Mouse (Mus musculus): ENCODE results near the gene Meis1. TPM values are rescaled to one million over a fixed set of nuclear protein-coding genes. Genes with fewer than 3 reads are reported as not detected.

Gene Meis1
- polyA plus RNA-seq (2015; fragmentation: Nextera tagmentation; extraction: Ambion mirVana), result 28.6 and 46.9 TPM in 2 replicates

DNA sequence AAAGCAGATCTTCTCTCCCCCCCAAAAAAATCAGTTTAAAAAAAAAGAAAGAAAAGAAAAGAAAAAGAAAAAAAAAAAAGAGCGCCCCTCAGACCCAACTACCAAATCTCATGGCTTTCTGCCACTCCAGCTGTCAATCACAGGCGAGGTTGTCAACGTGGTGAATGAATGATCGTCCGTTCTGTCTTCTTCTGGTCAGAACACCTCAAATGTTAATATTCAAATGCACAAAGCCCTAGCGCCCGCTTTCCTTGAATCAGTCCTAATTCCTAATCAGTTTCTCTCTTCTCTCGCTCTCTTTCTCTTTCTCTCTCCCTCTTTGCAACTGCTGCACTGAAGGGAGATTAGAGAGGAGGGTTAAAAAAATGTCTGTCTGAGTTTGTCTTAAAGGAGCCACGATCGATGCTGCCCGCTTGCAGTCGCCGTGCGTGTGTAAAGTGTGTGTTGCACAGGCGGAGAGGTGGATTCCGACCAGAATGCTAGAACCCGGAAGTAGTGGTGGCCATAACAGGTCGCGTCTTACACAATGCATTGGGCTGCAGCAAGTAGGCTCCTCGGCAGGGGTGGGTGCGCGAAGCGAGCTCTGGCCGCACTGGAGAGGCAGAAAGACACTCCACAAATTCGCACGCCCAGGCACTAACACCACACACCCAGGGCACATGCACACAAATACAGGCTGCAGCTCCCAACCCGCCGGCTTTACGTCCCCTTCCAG is at the start of gene Meis1:
TSS of gene Meis1 (minus strand) at position 497 of the 715 bp plus-strand sequence.
- WGBS, result under 1% methylated on average over 29 of the region's 29 CpGs

DNA sequence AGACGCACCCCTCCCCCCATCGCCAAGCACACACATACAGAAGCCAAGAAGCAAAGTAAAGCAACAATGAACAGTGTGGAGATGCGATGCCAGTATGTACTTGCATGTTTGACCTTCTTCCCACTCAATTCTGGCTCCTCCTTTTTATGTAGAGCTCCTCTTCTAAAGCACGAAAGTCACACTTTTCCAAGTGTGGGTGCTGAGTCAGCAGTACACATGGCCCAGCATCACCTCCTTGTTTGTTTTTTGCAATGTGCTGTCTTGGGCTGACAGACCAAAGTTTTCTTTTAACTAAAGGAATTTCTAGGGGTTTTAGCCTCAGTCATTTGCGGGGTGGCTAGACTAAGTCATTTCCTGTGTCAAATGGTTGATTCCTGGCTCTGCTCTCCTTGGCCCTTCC is 48.5 kb upstream of the Meis1 start:
- no peak for ATAC-seq

More for the DNA sequence above, at the start of gene Meis1:
- Histone ChIP-seq H3K9me3 (replicated peaks) (no peaks in the 10 kb centered on the region), H3K4me2 (peak within 1 kb of the TSS; percentile 85), H3K27me3 (peaks cover 49% of the 10 kb centered on the region), H3K9ac (peak within 1 kb of the TSS; percentile 89), H3K4me3 (peak within 1 kb of the TSS; percentile 61), H3K4me1 (peaks cover 45% of the 10 kb centered on the region), H3K27ac (peak within 1 kb of the TSS; percentile 97), H3K36me3 (ENCODE audit: poor library complexity, severe bottlenecking) (no peaks in the 10 kb centered on the region)
- ATAC-seq, result peak; percentile 88

DNA sequence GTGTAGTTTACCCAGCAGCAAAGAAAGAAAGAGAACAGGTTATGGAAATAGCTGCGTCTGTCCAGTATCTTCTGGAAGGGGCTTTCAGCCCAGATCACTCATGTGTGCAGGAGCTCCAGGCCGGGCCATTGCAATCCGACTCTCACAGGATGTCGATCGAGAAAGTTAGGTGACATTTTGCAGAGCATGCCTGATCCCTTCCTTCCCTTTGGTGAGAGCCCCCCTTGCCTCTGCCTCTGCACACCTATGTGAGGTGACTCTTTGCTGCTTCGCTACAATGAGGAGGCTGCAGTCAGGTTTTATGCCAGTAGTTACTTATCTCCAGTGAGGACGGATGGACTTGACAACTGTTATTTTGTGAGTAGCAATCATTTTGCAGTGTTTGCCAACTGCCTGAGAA is 30.5 kb upstream of the Meis1 start:
- 80% methylated on average over 7 of the region's 7 CpGs for WGBS

More for the DNA sequence above, 48.5 kb upstream of the Meis1 start:
- Histone ChIP-seq H3K9ac (no peak overlapping the region), H3K4me1 (no peaks in the 10 kb centered on the region), H3K4me2 (no peak overlapping the region), H3K27ac (no peak overlapping the region), H3K9me3 (replicated peaks) (no peaks in the 10 kb centered on the region), H3K4me3 (no peak overlapping the region), H3K36me3 (ENCODE audit: poor library complexity, severe bottlenecking) (no peaks in the 10 kb centered on the region), H3K27me3 (no peaks in the 10 kb centered on the region)
- 92% methylated on average over 5 of the region's 5 CpGs for WGBS

DNA sequence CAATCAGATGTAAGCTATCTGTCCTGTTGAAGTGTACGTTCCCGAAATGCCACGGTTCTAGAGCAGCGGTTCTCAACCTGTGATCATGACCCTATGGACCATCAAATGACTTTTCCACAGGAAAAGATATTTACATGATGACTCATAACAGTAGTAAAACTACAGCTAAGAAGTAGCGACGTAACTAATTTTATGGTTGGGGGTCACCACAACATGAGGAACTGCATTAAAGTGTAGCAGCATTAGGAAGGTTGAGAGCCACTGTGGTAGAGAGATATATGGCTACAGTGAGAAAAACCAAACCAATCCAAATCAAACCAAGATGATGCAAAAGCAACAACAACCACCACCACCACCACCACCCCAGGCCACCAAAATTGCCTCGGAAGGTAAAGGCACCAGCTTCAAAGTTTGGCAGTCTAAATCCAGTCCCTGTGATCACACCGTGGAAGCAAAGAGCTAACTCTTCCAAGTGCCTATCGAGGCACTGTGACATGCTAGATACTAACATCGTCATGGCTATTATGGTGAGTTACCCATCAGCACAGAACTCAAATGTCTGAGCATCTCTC is 17.9 kb upstream of the Meis1 start:
- Histone ChIP-seq H3K9ac (no peak overlapping the region), H3K4me1 (no peaks in the 10 kb centered on the region), H3K36me3 (ENCODE audit: poor library complexity, severe bottlenecking) (no peaks in the 10 kb centered on the region), H3K4me3 (no peak overlapping the region), H3K27me3 (no peaks in the 10 kb centered on the region), H3K4me2 (no peak overlapping the region), H3K27ac (no peak overlapping the region), H3K9me3 (replicated peaks) (no peaks in the 10 kb centered on the region)
- ATAC-seq, result no peak
- WGBS, result 97% methylated on average over 10 of the region's 10 CpGs

More for the DNA sequence above, 30.5 kb upstream of the Meis1 start:
- no peaks in the 10 kb centered on the region for H3K4me1 ChIP-seq
- H3K9me3 ChIP-seq (replicated peaks), result no peaks in the 10 kb centered on the region
- H3K36me3 ChIP-seq (ENCODE audit: poor library complexity, severe bottlenecking), result no peaks in the 10 kb centered on the region
- no peak overlapping the region for H3K9ac ChIP-seq
- H3K27me3 ChIP-seq, result 0 out of 2 replicates have a peak, but pooled peaks cover 2% of the 10 kb centered on the region
- ATAC-seq, result no peak
- H3K27ac ChIP-seq, result no peak overlapping the region
- H3K4me3 ChIP-seq, result no peak overlapping the region
- H3K4me2 ChIP-seq, result no peak overlapping the region

DNA sequence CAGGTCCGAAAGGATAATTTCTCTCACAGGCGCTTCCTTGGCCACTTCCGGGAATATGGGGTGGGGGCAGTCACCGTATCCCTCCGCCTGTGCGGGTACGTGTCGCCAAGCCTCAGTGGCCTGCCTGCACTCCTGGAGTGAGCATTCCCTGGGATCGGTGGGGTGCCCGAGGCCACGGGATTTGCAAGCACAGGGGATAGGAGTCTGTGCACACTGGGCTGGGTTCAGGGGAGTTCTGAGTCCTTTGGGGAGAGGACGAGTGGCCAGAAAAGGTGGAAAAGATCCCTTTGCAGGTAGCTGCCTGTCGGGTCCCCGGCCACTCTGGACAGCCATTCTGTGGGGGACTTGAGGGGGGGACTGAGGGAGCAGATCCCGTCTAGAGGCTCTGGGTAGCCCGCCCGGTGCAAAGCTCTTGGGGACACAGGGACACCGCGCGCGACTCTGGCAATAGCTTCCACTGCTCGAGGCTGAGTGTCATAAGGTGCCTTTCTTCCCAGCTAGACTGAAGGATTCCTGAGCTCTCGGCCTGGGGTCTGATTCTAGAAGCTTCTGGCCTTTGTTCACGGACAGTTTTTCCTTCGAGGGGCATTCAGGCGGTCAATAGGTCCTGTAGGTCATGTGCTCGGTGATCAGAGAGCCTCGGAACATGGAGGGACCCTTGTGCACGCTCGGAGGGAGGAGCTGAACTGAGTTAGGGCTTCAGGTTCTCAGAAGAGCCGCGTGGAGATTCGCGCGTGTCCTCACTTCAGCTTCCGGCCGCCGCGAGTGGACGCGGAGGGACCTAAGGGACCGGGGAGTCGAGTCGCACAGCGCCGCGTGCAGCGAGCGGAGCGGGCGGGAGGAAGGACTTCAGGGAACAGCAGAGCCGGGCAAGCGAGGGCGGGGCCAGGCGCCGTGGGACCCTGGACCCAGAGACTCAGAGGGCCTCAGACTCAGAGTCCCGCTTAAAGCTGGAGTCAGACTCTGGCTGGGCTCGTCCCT is 8.1 kb upstream of the Meis1 start:
- ATAC-seq, result peak; percentile 79
- Histone ChIP-seq H3K36me3 (ENCODE audit: poor library complexity, severe bottlenecking) (no peaks in the 10 kb centered on the region), H3K4me3 (peak overlapping the region; percentile 49), H3K4me1 (peaks cover 18% of the 10 kb centered on the region), H3K27ac (no peak overlapping the region), H3K27me3 (peaks cover 54% of the 10 kb centered on the region), H3K9me3 (replicated peaks) (no peaks in the 10 kb centered on the region), H3K9ac (peak overlapping the region; percentile 68), H3K4me2 (peak overlapping the region; percentile 98)
- under 1% methylated on average over 58 of the region's 58 CpGs for WGBS

DNA sequence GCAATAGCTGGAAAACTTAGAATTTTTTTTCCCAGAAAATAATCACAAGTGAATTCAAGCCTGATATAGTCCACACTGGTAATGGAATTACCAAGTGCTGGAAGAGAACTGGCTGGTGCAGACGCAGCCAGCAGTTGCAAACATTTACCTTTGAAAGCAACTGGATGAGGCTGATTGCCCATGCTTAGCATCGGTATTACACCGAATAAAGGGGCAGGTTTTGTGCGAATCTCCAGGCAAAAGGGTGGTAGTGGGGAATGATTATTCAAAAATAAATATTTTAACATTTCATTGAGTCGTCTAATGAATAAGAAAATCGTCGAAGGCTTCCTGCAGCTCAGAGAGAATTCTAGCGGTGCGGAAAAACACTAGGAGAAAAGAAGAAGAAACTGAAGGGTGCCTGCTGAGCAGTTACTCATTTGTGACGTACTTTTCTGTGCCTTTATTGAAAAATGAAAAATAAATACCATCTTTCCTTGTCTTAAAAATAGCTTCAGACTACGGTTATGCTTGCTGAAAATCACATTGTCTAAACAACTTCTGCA is 7.3 kb upstream of the Meis1 start:
- Histone ChIP-seq H3K27ac (no peak overlapping the region), H3K36me3 (ENCODE audit: poor library complexity, severe bottlenecking) (no peaks in the 10 kb centered on the region), H3K4me1 (peaks cover 23% of the 10 kb centered on the region), H3K4me3 (peak overlapping the region; percentile 49), H3K9ac (peak overlapping the region; percentile 68), H3K4me2 (peak overlapping the region; percentile 98), H3K9me3 (replicated peaks) (no peaks in the 10 kb centered on the region), H3K27me3 (peaks cover 63% of the 10 kb centered on the region)
- WGBS, result 4% methylated on average over 11 of the region's 11 CpGs
- ATAC-seq, result no peak

DNA sequence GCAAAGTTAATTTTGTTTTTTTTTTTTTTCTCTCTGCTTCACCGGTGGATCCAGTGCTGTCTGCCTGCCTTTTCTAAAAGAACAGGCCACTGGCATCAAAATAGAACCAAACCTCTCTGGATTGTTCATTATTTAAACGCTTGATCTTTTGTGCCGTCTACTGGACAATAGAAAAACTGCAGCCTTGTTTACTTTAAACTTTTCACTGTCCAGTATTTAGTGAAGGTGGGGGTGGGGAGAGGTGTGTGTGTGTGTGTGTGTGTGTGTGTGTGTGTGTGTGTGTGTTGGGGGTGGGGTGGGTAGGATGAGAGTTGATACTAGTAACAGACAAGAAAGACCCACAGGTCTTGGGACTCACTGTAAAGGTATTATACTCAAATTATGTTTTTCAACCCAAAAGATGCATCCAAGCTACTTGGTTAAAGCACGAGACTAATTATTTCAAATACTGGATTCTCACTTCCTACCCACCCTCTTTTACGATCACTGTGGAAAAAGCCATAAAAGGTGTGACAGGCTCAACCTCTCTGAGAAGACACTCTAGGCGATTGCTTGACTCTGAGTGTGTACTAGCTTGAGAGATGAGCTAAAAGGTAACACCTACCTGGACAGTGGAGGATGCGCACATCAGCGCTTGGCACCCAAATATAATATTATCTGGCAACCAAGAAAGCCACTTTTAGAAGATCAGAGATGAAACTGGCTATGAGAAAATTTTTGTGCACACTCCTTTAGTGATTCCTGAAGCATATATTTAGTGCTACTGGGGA is 5.9 kb upstream of the Meis1 start:
- H3K4me1 ChIP-seq, result peaks cover 27% of the 10 kb centered on the region
- 33% methylated on average over 8 of the region's 8 CpGs for WGBS
- peaks cover 68% of the 10 kb centered on the region for H3K27me3 ChIP-seq
- H3K36me3 ChIP-seq (ENCODE audit: poor library complexity, severe bottlenecking), result no peaks in the 10 kb centered on the region
- H3K4me2 ChIP-seq, result no peak overlapping the region
- no peak for ATAC-seq
- H3K9me3 ChIP-seq (replicated peaks), result no peaks in the 10 kb centered on the region
- H3K4me3 ChIP-seq, result no peak overlapping the region
- H3K27ac ChIP-seq, result no peak overlapping the region
- no peak overlapping the region for H3K9ac ChIP-seq

DNA sequence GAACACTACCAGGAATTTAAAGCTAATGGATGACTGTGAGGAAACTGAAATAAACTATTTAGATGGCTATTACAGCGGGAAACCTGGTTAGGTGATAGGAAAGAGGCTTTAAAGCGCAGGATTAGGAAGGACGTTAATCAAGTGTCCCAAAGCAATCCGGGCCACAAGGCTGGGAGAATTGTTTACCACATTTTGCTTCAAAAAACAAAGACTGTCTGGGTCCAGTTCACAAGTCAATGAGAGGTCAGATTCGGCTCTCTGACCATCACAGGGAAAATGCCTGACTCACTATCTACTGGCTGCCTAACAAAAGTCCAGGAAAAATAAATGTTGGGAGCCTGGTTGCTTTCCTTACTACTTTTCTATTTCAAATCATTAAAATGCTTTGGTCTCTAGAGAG is 4.6 kb upstream of the Meis1 start:
- peaks cover 62% of the 10 kb centered on the region for H3K27me3 ChIP-seq
- no peak for ATAC-seq
- H3K36me3 ChIP-seq (ENCODE audit: poor library complexity, severe bottlenecking), result no peaks in the 10 kb centered on the region
- no peak overlapping the region for H3K27ac ChIP-seq
- no peak overlapping the region for H3K4me3 ChIP-seq
- H3K9me3 ChIP-seq (replicated peaks), result no peaks in the 10 kb centered on the region
- H3K4me2 ChIP-seq, result no peak overlapping the region
- no peak overlapping the region for H3K9ac ChIP-seq
- 14% methylated on average over 5 of the region's 5 CpGs for WGBS
- peaks cover 27% of the 10 kb centered on the region for H3K4me1 ChIP-seq

DNA sequence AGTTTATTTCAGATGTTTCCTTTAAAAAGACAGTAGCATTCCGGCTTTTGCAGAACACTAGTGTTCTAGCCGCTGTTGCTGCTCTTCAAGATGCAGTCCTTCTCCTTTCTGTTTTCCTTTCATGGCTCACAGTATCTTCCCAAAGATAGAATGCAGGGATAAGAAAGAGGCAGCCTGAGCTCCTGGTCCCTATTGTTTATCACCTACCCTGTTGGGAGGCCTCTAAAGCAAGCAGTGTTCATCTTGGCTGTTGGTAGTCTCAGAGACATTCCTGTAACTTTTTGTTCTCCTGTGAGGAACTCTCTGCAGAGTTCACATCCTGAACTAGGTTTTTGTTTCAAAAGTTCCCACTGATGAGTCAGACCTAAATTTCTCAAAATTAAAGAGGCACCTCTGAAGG is 3.8 kb upstream of the Meis1 start:
- 37% methylated on average over 2 of the region's 2 CpGs for WGBS
- H3K4me2 ChIP-seq, result no peak overlapping the region
- peaks cover 55% of the 10 kb centered on the region for H3K27me3 ChIP-seq
- no peaks in the 10 kb centered on the region for H3K9me3 ChIP-seq (replicated peaks)
- no peak overlapping the region for H3K9ac ChIP-seq
- no peak overlapping the region for H3K27ac ChIP-seq
- no peak overlapping the region for H3K4me3 ChIP-seq
- no peak for ATAC-seq
- H3K36me3 ChIP-seq (ENCODE audit: poor library complexity, severe bottlenecking), result no peaks in the 10 kb centered on the region
- H3K4me1 ChIP-seq, result peaks cover 32% of the 10 kb centered on the region

DNA sequence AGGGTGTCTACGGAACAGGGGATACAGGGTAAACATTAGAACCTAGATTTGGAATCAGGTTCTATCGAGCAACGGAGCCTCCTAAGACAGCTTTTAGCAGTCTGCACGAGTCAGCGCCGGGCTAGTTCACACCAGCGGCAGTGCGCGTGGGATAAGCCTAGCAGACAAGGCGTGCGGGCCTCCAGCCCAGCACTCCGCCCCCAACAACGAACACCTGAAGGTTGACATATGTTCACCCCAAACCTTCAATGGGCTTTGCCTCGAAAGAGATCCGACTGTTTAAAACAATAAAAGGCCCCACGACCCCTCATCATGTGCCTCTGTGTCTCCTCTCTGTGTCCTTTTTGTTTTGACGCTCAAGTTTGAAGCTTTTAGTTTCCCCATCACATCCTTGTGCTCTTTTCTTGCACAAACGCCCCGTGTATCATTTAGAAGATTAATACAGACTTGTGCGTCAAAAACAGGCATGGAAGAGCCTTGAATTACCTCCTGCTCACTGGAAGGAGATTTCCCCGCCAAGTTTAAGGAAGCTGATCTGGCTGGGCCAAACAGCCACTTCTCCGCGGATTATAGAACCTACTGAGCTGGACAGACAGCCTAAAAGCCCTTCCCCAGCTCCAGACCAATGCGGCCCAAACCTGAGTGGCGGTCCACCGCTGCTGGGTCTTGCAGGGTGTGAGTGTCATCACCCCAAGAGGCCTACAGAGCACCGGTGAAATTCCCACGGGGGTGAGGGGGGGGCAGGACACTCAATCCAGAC is 2.3 kb upstream of the Meis1 start:
- Histone ChIP-seq H3K27ac (no peak overlapping the region; the same call in 1 of the 2 replicates), H3K4me3 (peak overlapping the region; percentile 61), H3K9ac (peak overlapping the region; percentile 54), H3K9me3 (replicated peaks) (no peaks in the 10 kb centered on the region), H3K36me3 (ENCODE audit: poor library complexity, severe bottlenecking) (no peaks in the 10 kb centered on the region), H3K4me1 (peaks cover 28% of the 10 kb centered on the region), H3K27me3 (peaks cover 52% of the 10 kb centered on the region), H3K4me2 (peak overlapping the region; percentile 85)
- peak; percentile 4 for ATAC-seq
- WGBS, result 3% methylated on average over 28 of the region's 28 CpGs

All from forebrain, embryonic 13.5 days (tissue).